Mouse (Mus musculus) CH12.LX (cell line): Measurements from ENCODE around the gene Vim. TPM values are rescaled to one million over a fixed set of nuclear protein-coding genes. Genes with fewer than 3 reads are reported as not detected.

Source experiments
- DNase-seq: peaks from one replicate; pipeline ENCODE4 v3.0.0-alpha.2; 2013; ENCODE audit errors: extremely low read depth
- H3K27ac ChIP-seq: 2 replicates; pipeline ENCODE4 v1.5.1; 2012; ENCODE audit warnings: low read depth, mild to moderate bottlenecking, control low read depth, moderate library complexity; ENCODE audit not compliant: insufficient read depth
- H3K27me3 ChIP-seq: replicated peaks from 2 replicates; pipeline ENCODE3; 2012; ENCODE audit warnings: inconsistent platforms
- H3K36me3 ChIP-seq, 2 experiments: replicated peaks in 1 of 2; 2 replicates each; pipeline versions ENCODE3 to v1.6.1; 2012; ENCODE audit warnings: inconsistent platforms in 1 of 2, low read length in 1 of 2, mild to moderate bottlenecking in 1 of 2, mixed read lengths in 1 of 2, moderate library complexity in 1 of 2; ENCODE audit not compliant: control insufficient read depth in 1 of 2, insufficient read depth in 1 of 2
- H3K4me1 ChIP-seq, 2 experiments: 2 replicates each; pipeline ENCODE4 v1.6.1; 2012; ENCODE audit warnings: inconsistent platforms in 1 of 2, moderate library complexity in 1 of 2; ENCODE audit not compliant: insufficient read depth in 2 of 2, control insufficient read depth in 1 of 2
- H3K4me2 ChIP-seq: 2 replicates; pipeline ENCODE4 v1.6.1; 2012; ENCODE audit warnings: low read depth, mild to moderate bottlenecking, control low read depth; ENCODE audit not compliant: poor library complexity, insufficient read depth, severe bottlenecking
- H3K4me3 ChIP-seq, 3 experiments: fragments of 150-350 bp in 1 of 3; sonication (generic) in 1 of 3; replicated peaks in 1 of 3; 2 replicates each; pipeline versions ENCODE3 to v1.5.1; 2011 to 2012; ENCODE audit warnings: low read depth in 2 of 3, low read length in 2 of 3, mild to moderate bottlenecking in 2 of 3, moderate library complexity in 2 of 3, control low read depth in 1 of 3, improper control_type of control experiment in 1 of 3, inconsistent platforms in 1 of 3, mixed read lengths in 1 of 3; ENCODE audit not compliant: poor library complexity in 1 of 3
- H3K79me2 ChIP-seq: replicated peaks from 2 replicates; pipeline ENCODE4 v1.6.1; 2012; ENCODE audit warnings: mild to moderate bottlenecking, moderate library complexity; ENCODE audit not compliant: control insufficient read depth, poor library complexity, insufficient read depth, severe bottlenecking; ENCODE audit errors: extremely low read depth
- H3K9ac ChIP-seq: 2 replicates; pipeline ENCODE4 v1.6.1; 2012; ENCODE audit warnings: low read depth, mild to moderate bottlenecking, control low read depth, moderate library complexity; ENCODE audit not compliant: insufficient read depth
- H3K9me3 ChIP-seq: replicated peaks from 2 replicates; pipeline ENCODE3; 2012; ENCODE audit warnings: low read length, inconsistent platforms, mixed read lengths
- BHLHE40 ChIP-seq: IDR thresholded peaks from 2 replicates; pipeline ENCODE4 v1.6.1; 2011; ENCODE audit warnings: mild to moderate bottlenecking, low read depth, low read length, improper control_type of control experiment
- ELF1 ChIP-seq: IDR thresholded peaks from 2 replicates; pipeline ENCODE4 v1.6.1; 2014; ENCODE audit warnings: low read depth, mild to moderate bottlenecking, inconsistent platforms, low read length, improper control_type of control experiment
- EP300 ChIP-seq: IDR thresholded peaks from 2 replicates; pipeline ENCODE4 v1.6.1; 2011; ENCODE audit warnings: low read length, improper control_type of control experiment
- ETS1 ChIP-seq: conservative IDR thresholded peaks from 2 replicates; pipeline ENCODE4 v1.6.1; 2012; ENCODE audit warnings: low read depth, mild to moderate bottlenecking, inconsistent platforms, low read length, improper control_type of control experiment, moderate library complexity
- GABPA ChIP-seq: IDR thresholded peaks from 2 replicates; pipeline ENCODE4 v1.6.1; 2012; ENCODE audit warnings: low read depth, low read length, improper control_type of control experiment, inconsistent platforms; ENCODE audit not compliant: insufficient replicate concordance
- HCFC1 ChIP-seq: IDR thresholded peaks from 2 replicates; pipeline ENCODE4 v1.6.1; 2012; ENCODE audit warnings: low read depth, mild to moderate bottlenecking, inconsistent platforms, low read length, improper control_type of control experiment
- IRF4 ChIP-seq: IDR thresholded peaks from 2 replicates; pipeline ENCODE4 v1.6.1; 2014; ENCODE audit warnings: low read depth, mild to moderate bottlenecking, inconsistent platforms, low read length, improper control_type of control experiment
- JUN ChIP-seq: IDR thresholded peaks from 2 replicates; pipeline ENCODE4 v1.6.1; 2011; ENCODE audit warnings: low read depth, mild to moderate bottlenecking, low read length, improper control_type of control experiment, moderate library complexity; ENCODE audit not compliant: insufficient read depth
- JUND ChIP-seq: conservative IDR thresholded peaks from 2 replicates; pipeline ENCODE4 v1.6.1; 2011; ENCODE audit warnings: low read depth, low read length, improper control_type of control experiment
- KAT2A ChIP-seq: IDR thresholded peaks from 2 replicates; pipeline ENCODE4 v1.6.1; 2012; ENCODE audit warnings: low read length, improper control_type of control experiment, inconsistent platforms; ENCODE audit not compliant: insufficient replicate concordance
- MAFK ChIP-seq: IDR thresholded peaks from 2 replicates; pipeline ENCODE4 v1.6.1; 2011; ENCODE audit warnings: low read length, improper control_type of control experiment; ENCODE audit not compliant: insufficient replicate concordance
- MAX ChIP-seq: IDR thresholded peaks from 2 replicates; pipeline ENCODE4 v1.6.1; 2011; ENCODE audit warnings: low read length, improper control_type of control experiment
- MAZ ChIP-seq: IDR thresholded peaks from 2 replicates; pipeline ENCODE4 v1.6.1; 2012; ENCODE audit warnings: low read depth, mild to moderate bottlenecking, inconsistent platforms, low read length, improper control_type of control experiment, moderate library complexity
- MEF2A ChIP-seq: IDR thresholded peaks from 2 replicates; pipeline ENCODE4 v1.6.1; 2014; ENCODE audit warnings: low read depth, mild to moderate bottlenecking, inconsistent platforms, low read length, improper control_type of control experiment, borderline replicate concordance
- MXI1 ChIP-seq: IDR thresholded peaks from 2 replicates; pipeline ENCODE4 v1.6.1; 2011; ENCODE audit warnings: mild to moderate bottlenecking, low read depth, low read length, improper control_type of control experiment
- MYC ChIP-seq: IDR thresholded peaks from 2 replicates; pipeline ENCODE4 v1.6.1; 2011; ENCODE audit warnings: low read depth, mild to moderate bottlenecking, improper control_type of control experiment, low read length
- NELFE ChIP-seq: IDR thresholded peaks from 2 replicates; pipeline ENCODE4 v1.6.1; 2011; ENCODE audit warnings: low read depth, low read length, improper control_type of control experiment
- NRF1 ChIP-seq: IDR thresholded peaks from 2 replicates; pipeline ENCODE4 v1.6.1; 2014; ENCODE audit warnings: low read depth, mild to moderate bottlenecking, inconsistent platforms, low read length, improper control_type of control experiment, moderate library complexity
- PAX5 ChIP-seq: IDR thresholded peaks from 2 replicates; pipeline ENCODE4 v1.6.1; 2012; ENCODE audit warnings: low read length, inconsistent platforms, mixed read lengths
- POLR2A ChIP-seq: IDR thresholded peaks from 2 replicates; pipeline ENCODE4 v1.6.1; 2011; ENCODE audit warnings: low read depth, mild to moderate bottlenecking, improper control_type of control experiment, low read length
- RAD21 ChIP-seq: IDR thresholded peaks from 2 replicates; pipeline ENCODE4 v1.6.1; 2011; ENCODE audit warnings: low read depth, mild to moderate bottlenecking, low read length, improper control_type of control experiment, moderate library complexity
- RCOR1 ChIP-seq: conservative IDR thresholded peaks from 2 replicates; pipeline ENCODE4 v1.6.1; 2012; ENCODE audit warnings: low read depth, mild to moderate bottlenecking, inconsistent platforms, low read length, improper control_type of control experiment
- SIN3A ChIP-seq: IDR thresholded peaks from 2 replicates; pipeline ENCODE4 v1.6.1; 2012; ENCODE audit warnings: low read length, improper control_type of control experiment, inconsistent platforms
- SMC3 ChIP-seq: IDR thresholded peaks from 2 replicates; pipeline ENCODE4 v1.6.1; 2011; ENCODE audit warnings: low read depth, low read length, improper control_type of control experiment
- TBP ChIP-seq: conservative IDR thresholded peaks from 2 replicates; pipeline ENCODE4 v1.6.1; 2011; ENCODE audit warnings: low read depth, low read length, improper control_type of control experiment
- TCF12 ChIP-seq: IDR thresholded peaks from 2 replicates; pipeline ENCODE4 v1.6.1; 2014; ENCODE audit warnings: low read depth, mild to moderate bottlenecking, inconsistent platforms, low read length, improper control_type of control experiment
- UBTF ChIP-seq: IDR thresholded peaks from 2 replicates; pipeline ENCODE4 v1.6.1; 2012; ENCODE audit warnings: low read depth, mild to moderate bottlenecking, inconsistent platforms, low read length, improper control_type of control experiment, moderate library complexity
- USF1 ChIP-seq: IDR thresholded peaks from 2 replicates; pipeline ENCODE4 v1.6.1; 2014; ENCODE audit warnings: low read depth, mild to moderate bottlenecking, inconsistent platforms, low read length, improper control_type of control experiment
- ZC3H11A ChIP-seq: IDR thresholded peaks from 2 replicates; pipeline ENCODE4 v1.6.1; 2012; ENCODE audit warnings: low read depth, mild to moderate bottlenecking, inconsistent platforms, low read length, improper control_type of control experiment
- ZMIZ1 ChIP-seq: IDR thresholded peaks from 2 replicates; pipeline ENCODE4 v1.6.1; 2012; ENCODE audit warnings: low read depth, mild to moderate bottlenecking, inconsistent platforms, low read length, improper control_type of control experiment
- ZNF384 ChIP-seq: IDR thresholded peaks from 2 replicates; pipeline ENCODE4 v1.6.1; 2012; ENCODE audit warnings: low read depth, low read length, improper control_type of control experiment, inconsistent platforms
- dilution Hi-C: fragments of 300-500 bp; cut with MboI; formaldehyde crosslinking; loops from 2 replicates; pipeline ENCODE4 v1.14.3; 2020; ENCODE audit warnings: low sequenced_read_pairs; ENCODE audit not compliant: extremely low pct_unique_long_range_greater_than_20kb, extremely low pct_ligation_motif_present
- in situ Hi-C: fragments of 300-500 bp; cut with MboI; formaldehyde crosslinking; loops from 3 replicates; pipeline ENCODE4 v1.14.3; 2019; ENCODE audit warnings: low sequenced_read_pairs, low pct_ligation_motif_present, low pct_unique_long_range_greater_than_20kb, mixed read lengths
- polyA plus RNA-seq: library from polyadenylated mRNA; unstranded; fragments of >175 nt; gene quantifications from 2 replicates; pipeline ENCODE4 v1.2.1, GENCODE M21; 2012; ENCODE audit warnings: low read depth; ENCODE audit not compliant: insufficient read length
- total RNA-seq, 2 experiments: library from RNA; depleted of rRNA; stranded (reverse); fragments of 300-350 nt in 1 of 2; fragments of >200 nt in 1 of 2; gene quantifications; 2 replicates each; pipeline ENCODE4 v1.2.3; 2012 to 2014

Gene Vim
- total and polyA plus RNA-seq, 3 experiments, result 153 to 164 (median 157) TPM

- H3K27ac ChIP-seq, result peak overlapping the region; percentile 88
- H3K36me3 ChIP-seq, result peaks cover 11 to 26% of the 10 kb centered on the region in 2 experiments
Observed at GRCm38 (mm10) chr2:13574801-13575150, 1.0 kb downstream of the Vim start.

GRCm38 (mm10) chr2:13575287-13575801 lies 1.6 kb downstream of the Vim start:
- Histone ChIP-seq H3K9me3 (no peaks in the 10 kb centered on the region), H3K4me2 (peak overlapping the region; percentile 98), H3K27ac (peak overlapping the region; percentile 88; the same call in 1 of the 2 replicates), H3K79me2 (no peaks in the 10 kb centered on the region), H3K4me3 (peak overlapping the region; percentile 68 to 73 (median 69)), H3K36me3 (peaks cover 11 to 32% of the 10 kb centered on the region in 2 experiments), H3K4me1 (peaks cover 5 to 32% of the 10 kb centered on the region in 2 experiments), H3K9ac (peak overlapping the region; percentile 39; the same call in 1 of the 2 replicates), H3K27me3 (no peaks in the 10 kb centered on the region)
- dilution Hi-C loops (no loop called here), in situ Hi-C loops (loop anchor here (10.0 kb wide), 2 partner anchors 171 to 199 kb away; no protein-coding TSS in a partner anchor)
- DNase-seq, result peak; percentile 81
- TF ChIP-seq MAFK (no peak; the same call in 1 of the 2 replicates), BHLHE40 (no peak), ZMIZ1 (0 out of 2 replicates have a peak, but pooled peaks have one; percentile 21), JUND (no peak), NELFE (0 out of 2 replicates have a peak, but pooled peaks have one; percentile 61), JUN (no peak), MXI1 (no peak; the same call in 1 of the 2 replicates), IRF4 (no peak; the same call in 1 of the 2 replicates), RCOR1 (no peak), TCF12 (no peak; the same call in none of the 2 replicates), ELF1 (0 out of 2 replicates have a peak, but pooled peaks have one; percentile 19), GABPA (no peak), MYC (no peak), MAZ (peak; percentile 59; the same call in 1 of the 2 replicates), MAX (peak; percentile 40; the same call in 1 of the 2 replicates), ETS1 (no peak; the same call in 1 of the 2 replicates), NRF1 (peak; percentile 20; the same call in 1 of the 2 replicates), RAD21 (peak; percentile 45), TBP (0 out of 2 replicates have a peak, but pooled peaks have one; percentile 18), SIN3A (peak; percentile 72), KAT2A (no peak), ZC3H11A (no peak), POLR2A (peak; percentile 31; the same call in 1 of the 2 replicates), EP300 (peak; percentile 36; the same call in 1 of the 2 replicates), MEF2A (no peak; the same call in 1 of the 2 replicates), USF1 (no peak), ZNF384 (no peak), HCFC1 (peak; percentile 27; the same call in 1 of the 2 replicates), SMC3 (peak; percentile 75)

More at GRCm38 (mm10) chr2:13574801-13575150, 1.0 kb downstream of the Vim start:
- H3K9me3 ChIP-seq, result no peaks in the 10 kb centered on the region
- dilution Hi-C loops (no loop called here), in situ Hi-C loops (loop anchor here (10.0 kb wide), 2 partner anchors 170 to 200 kb away; no protein-coding TSS in a partner anchor)
- H3K4me1 ChIP-seq, result peaks cover 8 to 38% of the 10 kb centered on the region in 2 experiments
- TF ChIP-seq UBTF (0 out of 2 replicates have a peak, but pooled peaks have one; percentile 1), PAX5 (no peak), ELF1 (no peak), BHLHE40 (no peak), MAX (peak; percentile 51; the same call in 1 of the 2 replicates)
- peak; percentile 47 for DNase-seq
- H3K79me2 ChIP-seq, result no peaks in the 10 kb centered on the region
- peak overlapping the region; percentile 8; the same call in 1 of the 2 replicates for H3K9ac ChIP-seq
- H3K4me2 ChIP-seq, result peak overlapping the region; percentile 98
- no peaks in the 10 kb centered on the region for H3K27me3 ChIP-seq
- H3K4me3 ChIP-seq, result peak overlapping the region; percentile 68 to 73 (median 69)
